Mouse (Mus musculus) heart, postnatal 0 days (tissue): Measurements from ENCODE around the gene Gpr108.

Source experiments
- CTCF ChIP-seq: IDR thresholded peaks from 2 replicates; pipeline ENCODE4 v1.5.1; 2016; ENCODE audit warnings: antibody characterized with exemption, control low read depth, low read depth
- EP300 ChIP-seq: IDR thresholded peaks from 2 replicates; pipeline ENCODE4 v1.6.1; 2016; ENCODE audit warnings: antibody characterized with exemption, low read depth

GRCm38 (mm10) chr17:57194041-57194507 is 54.2 kb downstream of the Gpr108 start, which contains the start of gene Tnfsf14:
- no peak for TF ChIP-seq CTCF
- TF ChIP-seq EP300 = no peak
